Mouse (Mus musculus) forebrain, postnatal 0 days (tissue): ENCODE measurements around the gene Brsk2. TPM values are rescaled to one million over a fixed set of nuclear protein-coding genes. Genes with fewer than 3 reads are reported as not detected.
"Not testable (repeated sequence)": the region's sequence is repeated elsewhere in the genome, so short reads cannot be mapped to it uniquely, and the experiment has no call there.

Experiments used
- ATAC-seq: fragments of 200-750 bp; cut with Nextera tagmentation; 2 replicates; pipeline ENCODE4 v1.8.0; 2017; ENCODE audit warnings: mild to moderate bottlenecking, moderate library complexity
- DNase-seq: peaks from one replicate; pipeline ENCODE4 v3.0.0-alpha.2; 2015
- H3K27ac ChIP-seq: fragments of 300-500 bp; sonication (generic); 2 replicates; pipeline ENCODE4 v1.5.1; 2014; ENCODE audit warnings: low read depth, mild to moderate bottlenecking, antibody characterized with exemption, low read length, moderate library complexity, mixed read lengths
- H3K27me3 ChIP-seq: fragments of 300-500 bp; sonication (generic); 2 replicates; pipeline ENCODE4 v1.6.1; 2014; ENCODE audit warnings: mild to moderate bottlenecking, low read length, mixed read lengths; ENCODE audit not compliant: insufficient read depth
- H3K36me3 ChIP-seq: fragments of 300-500 bp; sonication (generic); 2 replicates; pipeline ENCODE4 v1.6.1; 2014; ENCODE audit warnings: mild to moderate bottlenecking, moderate library complexity; ENCODE audit not compliant: insufficient read depth
- H3K4me1 ChIP-seq: fragments of 300-500 bp; sonication (generic); 2 replicates; pipeline ENCODE4 v1.6.1; 2014; ENCODE audit warnings: antibody characterized with exemption; ENCODE audit not compliant: insufficient read depth
- H3K4me2 ChIP-seq: fragments of 300-500 bp; sonication (generic); 2 replicates; pipeline ENCODE4 v1.6.1; 2014; ENCODE audit warnings: low read depth, mild to moderate bottlenecking, moderate library complexity
- H3K4me3 ChIP-seq: fragments of 300-500 bp; sonication (generic); 2 replicates; pipeline ENCODE4 v1.5.1; 2014; ENCODE audit warnings: low read depth, low read length, mixed read lengths
- H3K9ac ChIP-seq: fragments of 300-500 bp; sonication (generic); 2 replicates; pipeline ENCODE4 v1.6.1; 2014; ENCODE audit warnings: mild to moderate bottlenecking
- H3K9me3 ChIP-seq: fragments of 300-500 bp; sonication (generic); 2 replicates; pipeline ENCODE4 v1.6.1; 2016; ENCODE audit warnings: low read length
- CTCF ChIP-seq: sonication (generic); IDR thresholded peaks from 2 replicates; pipeline ENCODE4 v1.5.1; 2016; ENCODE audit warnings: antibody characterized with exemption, control low read depth, low read depth
- WGBS: fragments of 180-500 bp; shearing (Covaris S2); extraction: QIAGEN DNeasy Blood & Tissue Kit; methylation state at CpG from one replicate; pipeline ENCODE4 v1.1.7; 2014; 5-methylcytosine and 5-hydroxymethylcytosine counted together
- polyA plus RNA-seq: library from polyadenylated mRNA; unstranded; fragments of >200 nt; fragmentation: Nextera tagmentation; extraction: Ambion mirVana; gene quantifications from 2 replicates; pipeline ENCODE4 v1.2.1, GENCODE M21; 2015
- total RNA-seq: library from RNA; depleted of rRNA; stranded (reverse); fragments of >200 nt; gene quantifications from 2 replicates; pipeline ENCODE4 v1.2.3, GENCODE M21; 2014; rRNA removed

Gene Brsk2
- total RNA-seq (107 and 132 TPM in 2 replicates), polyA plus RNA-seq (15.8 and 18.3 TPM in 2 replicates)

- Histone ChIP-seq H3K4me3 (peak within 1 kb of the TSS; percentile 87), H3K9me3 (no peaks in the 10 kb centered on the region), H3K4me1 (peaks cover 30% of the 10 kb centered on the region), H3K4me2 (peak within 1 kb of the TSS; percentile 72), H3K27me3 (no peaks in the 10 kb centered on the region), H3K27ac (peak within 1 kb of the TSS; percentile 94), H3K9ac (peak within 1 kb of the TSS; percentile 96), H3K36me3 (no peaks in the 10 kb centered on the region)
- TF ChIP-seq CTCF = no peak
- ATAC-seq (peak; percentile 96), DNase-seq (peak; percentile 98)
- WGBS = 2% methylated on average over 55 of the region's 55 CpGs
These were observed at the start of gene Brsk2 for GRCm38 (mm10) chr7:141948906-141949798. Gene Brsk2 (plus strand): TSS chr7:141949751.

- H3K9ac ChIP-seq = peak overlapping the region; percentile 91
- H3K27ac ChIP-seq = peak overlapping the region; percentile 88
- TF ChIP-seq CTCF = no peak
- DNase-seq = no peak
- peak overlapping the region; percentile 92 for H3K4me3 ChIP-seq
- no peaks in the 10 kb centered on the region for H3K36me3 ChIP-seq
- 1% methylated on average over 16 of the region's 16 CpGs for WGBS
- ATAC-seq = peak; percentile 26
- H3K4me2 ChIP-seq = peak overlapping the region; percentile 88
- H3K9me3 ChIP-seq = no peaks in the 10 kb centered on the region
- H3K4me1 ChIP-seq = peaks cover 26% of the 10 kb centered on the region
- H3K27me3 ChIP-seq = no peaks in the 10 kb centered on the region; the same call in none of the 2 replicates
These were observed 47.7 kb upstream of the Brsk2 start for GRCm38 (mm10) chr7:141901825-141902224.

DNA sequence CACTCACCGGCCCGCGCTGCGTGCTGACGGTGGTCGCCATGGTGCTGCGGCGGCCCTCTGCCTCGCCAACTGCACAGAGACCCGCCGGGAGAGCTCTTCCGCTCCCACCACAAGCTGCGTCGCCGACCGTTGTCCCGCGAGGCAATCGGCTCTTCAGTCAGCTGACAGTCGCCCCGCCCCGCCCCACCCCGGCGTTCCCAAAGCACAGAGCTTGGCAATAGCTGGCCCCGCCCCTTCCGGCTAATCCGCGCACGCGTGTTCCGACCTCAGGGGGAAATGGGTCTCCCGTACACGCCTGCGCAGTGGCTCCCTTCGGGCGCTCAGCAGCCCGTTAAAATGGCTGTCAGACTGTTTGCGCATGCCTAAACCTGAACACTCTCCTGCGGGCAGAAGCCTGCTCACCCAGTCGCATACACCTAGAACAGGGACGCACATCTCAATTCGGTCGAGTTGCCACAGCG, 47.3 kb upstream of the Brsk2 start:
- no peaks in the 10 kb centered on the region; the same call in none of the 2 replicates for H3K27me3 ChIP-seq
- peak overlapping the region; percentile 92 for H3K4me3 ChIP-seq
- H3K4me1 ChIP-seq = peaks cover 22% of the 10 kb centered on the region
- DNase-seq = peak; percentile 100
- H3K4me2 ChIP-seq = peak overlapping the region; percentile 88
- H3K27ac ChIP-seq = peak overlapping the region; percentile 88
- H3K9ac ChIP-seq = peak overlapping the region; percentile 91
- no peak for TF ChIP-seq CTCF
- H3K9me3 ChIP-seq = no peaks in the 10 kb centered on the region
- no peaks in the 10 kb centered on the region for H3K36me3 ChIP-seq
- WGBS = under 1% methylated on average over 44 of the region's 44 CpGs
- ATAC-seq = peak; percentile 98

GRCm38 (mm10) chr7:141902791-141903190, 46.8 kb upstream of the Brsk2 start:
- peak overlapping the region; percentile 88 for H3K27ac ChIP-seq
- H3K9me3 ChIP-seq = no peaks in the 10 kb centered on the region
- no peaks in the 10 kb centered on the region for H3K36me3 ChIP-seq
- TF ChIP-seq CTCF = no peak
- peaks cover 21% of the 10 kb centered on the region for H3K4me1 ChIP-seq
- DNase-seq (no peak), ATAC-seq (no peak)
- WGBS = 68% methylated on average over 4 of the region's 4 CpGs
- peak overlapping the region; percentile 91 for H3K9ac ChIP-seq
- H3K4me2 ChIP-seq = peak overlapping the region; percentile 88
- peak overlapping the region; percentile 92 for H3K4me3 ChIP-seq
- H3K27me3 ChIP-seq = no peaks in the 10 kb centered on the region; the same call in none of the 2 replicates

GRCm38 (mm10) chr7:141908591-141908990, 41.0 kb upstream of the Brsk2 start:
- DNase-seq (no peak), ATAC-seq (no peak)
- no peak overlapping the region for H3K4me2 ChIP-seq
- TF ChIP-seq CTCF = no peak
- no peaks in the 10 kb centered on the region for H3K36me3 ChIP-seq
- WGBS = 71% methylated on average over 6 of the region's 6 CpGs
- no peaks in the 10 kb centered on the region for H3K4me1 ChIP-seq
- no peak overlapping the region for H3K9ac ChIP-seq
- H3K27ac ChIP-seq = no peak overlapping the region
- peaks cover 7% of the 10 kb centered on the region for H3K27me3 ChIP-seq
- no peak overlapping the region for H3K4me3 ChIP-seq
- no peaks in the 10 kb centered on the region for H3K9me3 ChIP-seq

GRCm38 (mm10) chr7:141911305-141911704, 38.2 kb upstream of the Brsk2 start:
- H3K9ac ChIP-seq = no peak overlapping the region
- H3K27ac ChIP-seq = no peak overlapping the region
- no peaks in the 10 kb centered on the region for H3K9me3 ChIP-seq
- no peak overlapping the region for H3K4me2 ChIP-seq
- WGBS = 75% methylated on average over 3 of the region's 3 CpGs
- no peaks in the 10 kb centered on the region for H3K36me3 ChIP-seq
- no peaks in the 10 kb centered on the region for H3K4me1 ChIP-seq
- TF ChIP-seq CTCF = no peak
- no peak overlapping the region for H3K4me3 ChIP-seq
- ATAC-seq (no peak), DNase-seq (no peak)
- peaks cover 7% of the 10 kb centered on the region for H3K27me3 ChIP-seq

- Histone ChIP-seq H3K9ac (no peak within 1 kb of the TSS), H3K27ac (no peak within 1 kb of the TSS), H3K4me3 (no peak within 1 kb of the TSS), H3K4me2 (no peak within 1 kb of the TSS), H3K36me3 (no peaks in the 10 kb centered on the region), H3K9me3 (no peaks in the 10 kb centered on the region), H3K4me1 (no peaks in the 10 kb centered on the region), H3K27me3 (no peaks in the 10 kb centered on the region; the same call in 1 of the 2 replicates)
- no peak for TF ChIP-seq CTCF
- 92% methylated on average over 2 of the region's 2 CpGs for WGBS
- ATAC-seq (no peak), DNase-seq (no peak)
These were observed 31.1 kb upstream of the Brsk2 start, which contains the start of gene Tollip for GRCm38 (mm10) chr7:141918407-141918806. Gene Tollip (minus strand): TSS chr7:141918507.

GRCm38 (mm10) chr7:141924121-141924520, 25.4 kb upstream of the Brsk2 start:
- not testable (repeated sequence) for H3K4me3 ChIP-seq, DNase-seq, H3K9me3 ChIP-seq, H3K36me3 ChIP-seq, H3K9ac ChIP-seq, H3K27me3 ChIP-seq, H3K27ac ChIP-seq, ATAC-seq, H3K4me2 ChIP-seq, H3K4me1 ChIP-seq
- 91% methylated on average over 17 of the region's 17 CpGs for WGBS
